Mouse (Mus musculus) midbrain, embryonic 12.5 days (tissue): ENCODE data around the gene Dennd6b. TPM values are rescaled to one million over a fixed set of nuclear protein-coding genes. Genes with fewer than 3 reads are reported as not detected.
A peak's percentile ranks its signal among the peaks of the same experiment; 100 is the strongest.

ENCODE experiments used
- ATAC-seq: fragments of 200-750 bp; cut with Nextera tagmentation; 2 replicates; pipeline ENCODE4 v1.8.0; 2017; ENCODE audit warnings: low read depth, moderate TSS enrichment, moderate library complexity; ENCODE audit not compliant: low FRiP score
- H3K27ac ChIP-seq: fragments of 300-500 bp; sonication (generic); replicated peaks from 2 replicates; pipeline ENCODE4 v1.5.1; 2016; ENCODE audit warnings: mild to moderate bottlenecking
- H3K27me3 ChIP-seq: fragments of 300-500 bp; sonication (generic); 2 replicates; pipeline ENCODE4 v1.6.1; 2016; ENCODE audit warnings: mild to moderate bottlenecking
- H3K36me3 ChIP-seq: fragments of 300-500 bp; sonication (generic); 2 replicates; pipeline ENCODE4 v1.6.1; 2016
- H3K4me1 ChIP-seq: fragments of 300-500 bp; sonication (generic); 2 replicates; pipeline ENCODE4 v1.6.1; 2016
- H3K4me2 ChIP-seq: fragments of 300-500 bp; sonication (generic); replicated peaks from 2 replicates; pipeline ENCODE4 v1.6.1; 2016; ENCODE audit warnings: mild to moderate bottlenecking, moderate library complexity
- H3K4me3 ChIP-seq: fragments of 300-500 bp; sonication (generic); 2 replicates; pipeline ENCODE4 v1.5.1; 2016; ENCODE audit warnings: mild to moderate bottlenecking
- H3K9ac ChIP-seq: fragments of 300-500 bp; sonication (generic); replicated peaks from 2 replicates; pipeline ENCODE4 v1.6.1; 2016; ENCODE audit warnings: mild to moderate bottlenecking, moderate library complexity
- H3K9me3 ChIP-seq: fragments of 300-500 bp; sonication (generic); 2 replicates; pipeline ENCODE4 v1.6.1; 2016; ENCODE audit warnings: mild to moderate bottlenecking
- WGBS: fragments of 180-500 bp; shearing (Covaris S2); methylation state at CpG from one replicate; pipeline ENCODE4 v1.1.7; 2016; 5-methylcytosine and 5-hydroxymethylcytosine counted together
- polyA plus RNA-seq: library from polyadenylated mRNA; unstranded; fragments of >200 nt; fragmentation: Nextera tagmentation; extraction: Ambion mirVana; gene quantifications from 2 replicates; pipeline ENCODE4 v1.2.1, GENCODE M21; 2016

Dennd6b gene
- polyA plus RNA-seq, 1 experiment from 2014 or later: 58.6 TPM

GRCm38 (mm10) chr15:89180081-89180541 lies 16.2 kb downstream of the Dennd6b start:
- WGBS: 2% methylated on average over 26 of the region's 26 CpGs
- Histone ChIP-seq H3K36me3 (peaks cover 5% of the 10 kb centered on the region), H3K4me2 (peak overlapping the region; percentile 96), H3K4me1 (peaks cover 85% of the 10 kb centered on the region), H3K9ac (peak overlapping the region; percentile 93), H3K27me3 (no peaks in the 10 kb centered on the region), H3K4me3 (peak overlapping the region; percentile 83), H3K9me3 (no peaks in the 10 kb centered on the region), H3K27ac (peak overlapping the region; percentile 95)
- peak; percentile 21; the same call in 1 of the 2 replicates for ATAC-seq

GRCm38 (mm10) chr15:89179630-89179964 lies 16.7 kb downstream of the Dennd6b start:
- H3K27ac ChIP-seq: peak overlapping the region; percentile 95
- no peak for ATAC-seq
- no peaks in the 10 kb centered on the region for H3K9me3 ChIP-seq
- peak overlapping the region; percentile 83 for H3K4me3 ChIP-seq
- H3K36me3 ChIP-seq: peaks cover under 1% of the 10 kb centered on the region; the same call in 1 of the 2 replicates
- 0 out of 2 replicates have a peak, but pooled peaks cover 4% of the 10 kb centered on the region for H3K27me3 ChIP-seq
- 1% methylated on average over 6 of the region's 6 CpGs for WGBS
- peak overlapping the region; percentile 96 for H3K4me2 ChIP-seq
- H3K9ac ChIP-seq: peak overlapping the region; percentile 93
- peaks cover 86% of the 10 kb centered on the region for H3K4me1 ChIP-seq

GRCm38 (mm10) chr15:89178954-89179629 lies 17.2 kb downstream of the Dennd6b start:
- no peaks in the 10 kb centered on the region for H3K36me3 ChIP-seq
- ATAC-seq: no peak
- H3K27ac ChIP-seq: peak overlapping the region; percentile 95
- peak overlapping the region; percentile 96 for H3K4me2 ChIP-seq
- peak overlapping the region; percentile 93 for H3K9ac ChIP-seq
- H3K9me3 ChIP-seq: no peaks in the 10 kb centered on the region
- H3K27me3 ChIP-seq: 0 out of 2 replicates have a peak, but pooled peaks cover 8% of the 10 kb centered on the region
- 2% methylated on average over 16 of the region's 16 CpGs for WGBS
- H3K4me3 ChIP-seq: peak overlapping the region; percentile 83
- H3K4me1 ChIP-seq: peaks cover 86% of the 10 kb centered on the region

GRCm38 (mm10) chr15:89178260-89178860 lies 17.9 kb downstream of the Dennd6b start:
- Histone ChIP-seq H3K4me2 (peak overlapping the region; percentile 96), H3K27me3 (0 out of 2 replicates have a peak, but pooled peaks cover 8% of the 10 kb centered on the region), H3K4me1 (peaks cover 87% of the 10 kb centered on the region), H3K36me3 (no peaks in the 10 kb centered on the region), H3K4me3 (peak overlapping the region; percentile 83), H3K27ac (peak overlapping the region; percentile 95), H3K9me3 (no peaks in the 10 kb centered on the region), H3K9ac (peak overlapping the region; percentile 93; the same call in 1 of the 2 replicates)
- no peak for ATAC-seq
- 64% methylated on average over 7 of the region's 7 CpGs for WGBS

GRCm38 (mm10) chr15:89177576-89178259 lies 18.6 kb downstream of the Dennd6b start:
- H3K27ac ChIP-seq: peak overlapping the region; percentile 35
- 84% methylated on average over 4 of the region's 4 CpGs for WGBS
- H3K9me3 ChIP-seq: no peaks in the 10 kb centered on the region
- H3K27me3 ChIP-seq: 0 out of 2 replicates have a peak, but pooled peaks cover 8% of the 10 kb centered on the region
- H3K4me3 ChIP-seq: 0 out of 2 replicates have a peak overlapping the region, but pooled peaks have one; percentile 83
- H3K4me1 ChIP-seq: peaks cover 90% of the 10 kb centered on the region
- H3K36me3 ChIP-seq: no peaks in the 10 kb centered on the region
- 0 out of 2 replicates have a peak overlapping the region, but pooled peaks have one; percentile 15 for H3K9ac ChIP-seq
- ATAC-seq: no peak
- H3K4me2 ChIP-seq: peak overlapping the region; percentile 96

GRCm38 (mm10) chr15:89177121-89177520 lies 19.2 kb downstream of the Dennd6b start:
- 18% methylated on average over 5 of the region's 5 CpGs for WGBS
- Histone ChIP-seq H3K4me1 (peaks cover 90% of the 10 kb centered on the region), H3K9me3 (no peaks in the 10 kb centered on the region), H3K4me2 (peak overlapping the region; percentile 96), H3K36me3 (no peaks in the 10 kb centered on the region), H3K27ac (peak overlapping the region; percentile 35), H3K27me3 (0 out of 2 replicates have a peak, but pooled peaks cover 8% of the 10 kb centered on the region), H3K9ac (0 out of 2 replicates have a peak overlapping the region, but pooled peaks have one; percentile 15), H3K4me3 (no peak overlapping the region)
- ATAC-seq: no peak

- Histone ChIP-seq H3K9me3 (no peaks in the 10 kb centered on the region), H3K4me2 (no peak overlapping the region), H3K36me3 (no peaks in the 10 kb centered on the region), H3K9ac (no peak overlapping the region), H3K27me3 (0 out of 2 replicates have a peak, but pooled peaks cover 8% of the 10 kb centered on the region), H3K4me3 (no peak overlapping the region), H3K4me1 (peaks cover 87% of the 10 kb centered on the region), H3K27ac (no peak overlapping the region)
- ATAC-seq: no peak
- 84% methylated on average over 13 of the region's 13 CpGs for whole genome bisulfite sequencing
These were observed 20.7 kb downstream of the Dennd6b start for GRCm38 (mm10) chr15:89175411-89176155.

- no peak for ATAC-seq
- Histone ChIP-seq H3K27ac (no peak overlapping the region), H3K4me2 (peak overlapping the region; percentile 99; the same call in 1 of the 2 replicates), H3K36me3 (peaks cover 5% of the 10 kb centered on the region; the same call in 1 of the 2 replicates), H3K4me1 (peaks cover 92% of the 10 kb centered on the region), H3K9ac (no peak overlapping the region), H3K9me3 (no peaks in the 10 kb centered on the region), H3K4me3 (no peak overlapping the region), H3K27me3 (0 out of 2 replicates have a peak, but pooled peaks cover 8% of the 10 kb centered on the region)
- 64% methylated on average over 11 of the region's 11 CpGs for WGBS
These were observed 21.4 kb downstream of the Dennd6b start for GRCm38 (mm10) chr15:89174889-89175339.

GRCm38 (mm10) chr15:89173906-89174214 lies 22.4 kb downstream of the Dennd6b start:
- H3K4me3 ChIP-seq: peak overlapping the region; percentile 56
- H3K4me2 ChIP-seq: peak overlapping the region; percentile 99
- H3K27ac ChIP-seq: no peak overlapping the region
- peak; percentile 38 for ATAC-seq
- 1% methylated on average over 15 of the region's 15 CpGs for WGBS
- H3K36me3 ChIP-seq: peaks cover 15% of the 10 kb centered on the region; the same call in 1 of the 2 replicates
- peak overlapping the region; percentile 70; the same call in 1 of the 2 replicates for H3K9ac ChIP-seq
- H3K27me3 ChIP-seq: 0 out of 2 replicates have a peak, but pooled peaks cover 8% of the 10 kb centered on the region
- peaks cover 93% of the 10 kb centered on the region for H3K4me1 ChIP-seq
- H3K9me3 ChIP-seq: no peaks in the 10 kb centered on the region

GRCm38 (mm10) chr15:89173024-89173905 lies 23.0 kb downstream of the Dennd6b start:
- ATAC-seq: peak; percentile 63
- Histone ChIP-seq H3K4me3 (peak overlapping the region; percentile 56), H3K36me3 (peaks cover 20% of the 10 kb centered on the region), H3K4me1 (peaks cover 88% of the 10 kb centered on the region), H3K4me2 (peak overlapping the region; percentile 99), H3K9me3 (no peaks in the 10 kb centered on the region), H3K27me3 (0 out of 2 replicates have a peak, but pooled peaks cover 8% of the 10 kb centered on the region), H3K27ac (peak overlapping the region; percentile 80), H3K9ac (peak overlapping the region; percentile 70)
- under 1% methylated on average over 65 of the region's 65 CpGs for WGBS
